Mouse (Mus musculus): ENCODE data around the gene Gm11634. TPM values are rescaled to one million over a fixed set of nuclear protein-coding genes. Genes with fewer than 3 reads are reported as not detected.
A peak's percentile ranks its signal among the peaks of the same experiment; 100 is the strongest.
"Not testable (repeated sequence)": the region's sequence is repeated elsewhere in the genome, so short reads cannot be mapped to it uniquely, and the experiment has no call there.

Gene Gm11634
- polyA plus RNA-seq, 1 experiment from 2014 or later, result not detected

DNA sequence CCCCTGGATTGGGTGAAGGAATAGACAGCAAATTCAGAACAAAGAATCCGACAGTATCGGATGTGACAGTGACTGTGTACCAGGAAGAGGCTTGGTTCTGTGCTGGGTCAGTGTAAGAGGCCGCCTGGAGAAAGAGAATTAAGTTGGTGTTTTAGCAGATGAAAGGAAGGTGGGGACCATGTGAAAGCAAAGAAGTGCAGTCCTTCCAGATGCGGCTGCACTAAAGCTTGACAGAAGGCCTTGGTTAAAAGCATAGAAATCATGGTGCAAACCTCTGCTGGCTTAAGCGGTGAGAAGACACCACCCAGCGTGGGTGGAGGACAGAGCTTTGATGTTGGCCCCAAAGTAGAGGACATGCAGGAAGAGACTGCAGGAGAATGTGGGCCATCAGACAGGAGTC, 14.5 kb upstream of the Gm11634 start:
- no peak overlapping the region for H3K4me3 ChIP-seq (replicated peaks)
- H3K27me3 ChIP-seq (replicated peaks), result no peaks in the 10 kb centered on the region
- ATAC-seq, result no peak
- H3K27ac ChIP-seq, result no peak overlapping the region
- H3K4me1 ChIP-seq (replicated peaks), result peaks cover 13% of the 10 kb centered on the region; the same call in 1 of the 2 replicates
- H3K4me2 ChIP-seq (replicated peaks), result no peak overlapping the region
- H3K9me3 ChIP-seq, result no peaks in the 10 kb centered on the region
- 70% methylated on average over 6 of the region's 6 CpGs for WGBS
- no peak overlapping the region for H3K9ac ChIP-seq
- no peaks in the 10 kb centered on the region for H3K36me3 ChIP-seq

DNA sequence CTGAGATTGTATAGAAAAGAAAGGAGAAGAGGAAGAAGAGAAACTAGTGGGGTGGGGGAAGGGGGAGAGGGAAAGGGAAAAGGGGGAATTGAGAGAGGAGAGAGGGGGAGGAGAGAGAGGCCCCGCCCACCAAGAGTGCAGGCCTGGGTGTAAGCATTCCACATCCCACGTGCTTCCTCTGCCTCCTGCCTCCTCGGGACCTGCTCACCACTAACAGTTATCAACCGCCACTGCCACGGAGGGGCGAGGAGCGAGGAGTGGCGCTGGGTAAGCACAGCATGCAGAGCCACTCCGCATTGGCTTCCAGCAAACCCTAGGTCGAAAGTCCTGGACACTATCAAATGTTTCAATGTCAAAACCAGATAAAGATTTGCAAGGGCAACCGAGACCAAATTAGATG, 11.4 kb upstream of the Gm11634 start:
- no peaks in the 10 kb centered on the region for H3K36me3 ChIP-seq
- H3K4me1 ChIP-seq (replicated peaks), result 0 out of 2 replicates have a peak, but pooled peaks cover 7% of the 10 kb centered on the region
- no peaks in the 10 kb centered on the region for H3K9me3 ChIP-seq
- no peaks in the 10 kb centered on the region for H3K27me3 ChIP-seq (replicated peaks)
- 19% methylated on average over 11 of the region's 11 CpGs for WGBS
- no peak overlapping the region for H3K27ac ChIP-seq
- H3K4me2 ChIP-seq (replicated peaks), result no peak overlapping the region
- H3K9ac ChIP-seq, result no peak overlapping the region
- ATAC-seq, result peak; percentile 63; the same call in 1 of the 2 replicates
- H3K4me3 ChIP-seq (replicated peaks), result no peak overlapping the region

DNA sequence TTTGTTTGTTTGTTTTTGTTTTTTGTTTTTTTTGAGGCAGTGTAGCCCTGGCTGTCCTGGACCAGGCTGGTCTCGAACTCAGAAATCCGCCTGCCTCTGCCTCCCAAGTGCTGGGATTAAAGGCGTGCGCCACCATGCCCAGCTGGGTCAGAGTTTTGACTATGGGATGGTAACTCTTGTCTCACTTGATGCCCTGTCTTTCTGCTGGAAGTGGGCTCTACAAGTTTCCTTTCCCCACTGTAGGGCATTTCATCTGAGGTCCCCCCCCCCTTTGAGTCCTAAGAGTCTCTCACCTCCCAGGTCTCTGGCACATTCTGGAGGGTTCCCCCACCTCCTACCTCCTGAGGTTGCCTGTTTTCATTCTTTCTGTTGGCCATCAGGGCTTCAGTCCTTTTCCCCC, 8.1 kb upstream of the Gm11634 start:
- H3K4me3 ChIP-seq (replicated peaks); H3K4me2 ChIP-seq (replicated peaks); H3K27ac ChIP-seq; H3K4me1 ChIP-seq (replicated peaks); H3K36me3 ChIP-seq; H3K27me3 ChIP-seq (replicated peaks); ATAC-seq; H3K9me3 ChIP-seq; H3K9ac ChIP-seq: not testable (repeated sequence)
- 89% methylated on average over 4 of the region's 4 CpGs for WGBS

DNA sequence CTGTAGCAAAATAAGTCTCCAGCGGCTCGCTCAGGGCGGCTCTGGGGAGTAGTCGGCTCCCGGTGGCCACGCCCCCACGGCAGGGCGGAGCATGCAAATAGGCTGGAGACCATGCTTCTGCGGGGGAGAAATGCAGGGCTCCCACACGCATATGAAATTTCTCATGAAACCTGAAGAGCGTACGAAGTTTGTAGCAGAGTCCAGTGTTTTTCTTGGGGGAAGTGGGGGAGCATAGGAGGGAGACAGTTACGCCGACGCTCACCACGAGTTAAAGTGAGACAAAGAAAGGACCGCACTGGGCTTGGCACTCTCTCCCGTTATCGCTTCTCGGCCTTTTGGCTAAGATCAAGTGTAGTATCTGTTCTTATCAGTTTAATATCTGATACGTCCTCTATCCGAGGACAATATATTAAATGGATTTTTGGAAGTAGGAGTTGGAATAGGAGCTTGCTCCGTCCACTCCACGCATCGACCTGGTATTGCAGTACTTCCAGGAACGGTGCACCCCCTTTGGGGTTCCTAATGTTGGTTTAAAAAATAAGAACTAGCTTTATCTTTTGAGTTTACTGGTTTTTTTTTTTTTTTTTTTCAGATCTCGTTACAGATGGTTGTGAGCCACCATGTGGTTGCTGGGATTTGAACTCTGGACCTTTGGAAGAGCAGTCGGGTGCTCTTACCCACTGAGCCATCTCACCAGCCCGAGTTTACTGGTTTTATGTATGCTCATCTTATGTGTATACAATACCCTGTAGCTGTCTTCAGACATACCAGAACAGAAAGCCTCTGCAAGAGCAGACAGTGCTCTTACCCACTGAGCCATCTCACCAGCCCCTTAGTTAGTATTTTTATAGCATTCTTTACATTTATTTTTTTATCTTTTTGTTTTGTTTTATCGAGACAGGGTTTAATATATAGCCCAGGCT, 5.7 kb upstream of the Gm11634 start:
- Histone ChIP-seq H3K4me2 (replicated peaks) (peak overlapping the region; percentile 54), H3K4me3 (replicated peaks) (peak overlapping the region; percentile 22; the same call in 1 of the 2 replicates), H3K27ac (peak overlapping the region; percentile 77)
- not testable (repeated sequence) for H3K27me3 ChIP-seq (replicated peaks); H3K4me1 ChIP-seq (replicated peaks); H3K9me3 ChIP-seq; H3K36me3 ChIP-seq; H3K9ac ChIP-seq
- ATAC-seq, result peak; percentile 92
- WGBS, result under 1% methylated on average over 30 of the region's 30 CpGs

DNA sequence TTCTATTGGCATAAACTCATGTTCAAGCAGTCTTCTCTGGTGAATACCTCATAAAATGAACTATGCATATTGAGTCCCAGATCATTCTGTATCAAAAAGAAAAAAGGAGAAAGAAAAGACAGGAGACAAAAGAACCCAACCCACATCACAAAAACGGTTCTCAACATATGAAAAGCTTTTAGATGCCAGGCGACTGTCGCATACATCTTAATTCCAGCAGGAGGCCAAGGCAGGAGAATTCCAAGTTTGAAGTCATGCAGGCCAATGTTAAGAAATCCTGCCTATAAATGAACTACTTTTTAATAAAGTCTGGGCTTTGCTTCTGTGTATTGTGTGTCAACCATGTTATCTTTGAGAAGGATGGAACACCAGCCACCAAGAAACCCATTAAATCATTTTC, 5.1 kb upstream of the Gm11634 start:
- peak overlapping the region; percentile 54; the same call in 1 of the 2 replicates for H3K4me2 ChIP-seq (replicated peaks)
- 6% methylated on average over 3 of the region's 3 CpGs for WGBS
- ATAC-seq, result no peak
- no peaks in the 10 kb centered on the region for H3K36me3 ChIP-seq
- no peak overlapping the region for H3K27ac ChIP-seq
- H3K27me3 ChIP-seq (replicated peaks), result no peaks in the 10 kb centered on the region; the same call in 1 of the 2 replicates
- H3K4me1 ChIP-seq (replicated peaks), result no peaks in the 10 kb centered on the region
- H3K9ac ChIP-seq, result no peak overlapping the region
- no peaks in the 10 kb centered on the region for H3K9me3 ChIP-seq
- 0 out of 2 replicates have a peak overlapping the region, but pooled peaks have one; percentile 22 for H3K4me3 ChIP-seq (replicated peaks)

DNA sequence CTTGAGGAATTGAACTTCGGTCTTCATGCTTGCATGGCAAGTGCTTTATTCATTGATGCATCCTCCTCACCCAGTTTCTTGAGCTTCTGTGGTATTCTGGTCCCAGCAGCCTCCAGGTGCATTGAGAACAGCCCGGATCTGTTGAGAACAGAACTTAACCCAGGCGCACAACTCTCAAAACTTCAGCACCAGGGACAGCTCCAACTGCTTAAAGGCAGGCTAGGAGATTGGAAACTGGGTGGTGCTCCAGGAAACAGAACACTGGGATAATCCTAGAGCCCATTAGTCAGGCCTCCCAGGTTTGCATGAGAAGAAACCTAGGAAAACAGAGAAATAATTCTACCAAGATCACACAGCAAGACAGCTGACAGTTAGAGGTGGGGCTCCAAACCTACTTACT, 3.4 kb upstream of the Gm11634 start:
- Histone ChIP-seq H3K27ac (no peak overlapping the region), H3K9ac (no peak overlapping the region)
- 8% methylated on average over 3 of the region's 3 CpGs for WGBS

DNA sequence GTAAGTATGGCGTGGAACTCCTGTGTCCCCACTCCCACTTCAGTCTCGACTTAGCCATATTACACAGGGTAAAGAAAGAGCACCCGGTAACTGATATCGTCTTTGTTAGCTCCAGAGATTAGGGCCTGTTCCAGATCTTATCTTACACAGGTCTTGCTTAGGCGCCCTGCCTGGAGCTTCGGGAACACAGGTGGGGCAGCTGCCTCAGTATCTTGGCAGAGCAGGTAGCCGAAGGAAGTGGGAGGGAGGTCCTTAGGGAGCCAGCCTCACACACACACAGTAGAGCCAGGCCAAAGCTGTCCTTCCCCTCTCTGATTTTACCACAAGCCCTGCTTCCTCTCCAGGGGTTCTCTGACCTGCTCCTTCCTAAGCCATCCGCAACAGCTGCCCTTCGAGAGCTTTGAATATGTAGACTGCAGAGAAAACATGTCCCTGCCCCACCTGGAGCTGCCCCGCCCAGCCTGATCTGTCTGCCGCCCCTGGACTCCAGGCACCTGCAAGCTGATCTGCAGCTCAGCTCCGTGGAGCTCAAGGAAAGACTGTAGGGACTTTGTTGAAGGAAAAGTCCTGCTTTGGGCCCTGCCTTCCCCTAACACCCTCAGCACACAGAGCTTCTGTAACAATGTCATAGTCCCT, 8.9 kb downstream of the Gm11634 start:
- Histone ChIP-seq H3K36me3 (no peaks in the 10 kb centered on the region; the same call in 1 of the 2 replicates), H3K27me3 (replicated peaks) (no peaks in the 10 kb centered on the region), H3K9me3 (no peaks in the 10 kb centered on the region), H3K4me3 (replicated peaks) (no peak overlapping the region), H3K9ac (no peak overlapping the region), H3K27ac (peak overlapping the region; percentile 71), H3K4me2 (replicated peaks) (no peak overlapping the region), H3K4me1 (replicated peaks) (peaks cover 12% of the 10 kb centered on the region; the same call in 1 of the 2 replicates)
- 63% methylated on average over 12 of the region's 12 CpGs for WGBS
- ATAC-seq, result peak; percentile 76

More for the DNA sequence above, 3.4 kb upstream of the Gm11634 start:
- no peak overlapping the region for H3K4me3 ChIP-seq (replicated peaks)
- H3K27me3 ChIP-seq (replicated peaks), result no peaks in the 10 kb centered on the region; the same call in 1 of the 2 replicates
- H3K9me3 ChIP-seq, result no peaks in the 10 kb centered on the region
- no peaks in the 10 kb centered on the region for H3K36me3 ChIP-seq
- no peak overlapping the region for H3K4me2 ChIP-seq (replicated peaks)
- no peak for ATAC-seq
- H3K4me1 ChIP-seq (replicated peaks), result no peaks in the 10 kb centered on the region

DNA sequence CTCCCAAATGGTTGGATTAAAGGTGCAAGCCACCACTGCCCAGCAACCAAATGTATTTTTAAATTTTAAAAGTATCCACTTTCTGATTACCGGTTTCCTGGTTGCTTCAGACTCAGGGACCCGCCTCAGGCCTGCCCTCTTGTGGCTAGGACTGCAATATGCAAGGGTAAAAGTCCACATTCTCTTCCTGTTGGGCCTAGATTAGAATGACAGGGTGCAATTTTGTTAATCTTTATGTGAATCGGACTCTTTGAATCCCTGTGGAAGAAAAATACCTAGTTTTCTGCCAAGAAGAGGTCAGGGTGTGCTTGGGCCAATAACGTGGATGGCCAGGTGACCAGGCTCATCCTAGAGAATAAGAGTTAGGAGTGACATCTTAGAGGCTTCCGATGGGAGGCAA, 9.6 kb downstream of the Gm11634 start:
- Histone ChIP-seq H3K4me3 (replicated peaks) (no peak overlapping the region), H3K9me3 (no peaks in the 10 kb centered on the region), H3K4me1 (replicated peaks) (peaks cover 12% of the 10 kb centered on the region; the same call in 1 of the 2 replicates), H3K9ac (no peak overlapping the region), H3K4me2 (replicated peaks) (no peak overlapping the region), H3K36me3 (no peaks in the 10 kb centered on the region; the same call in 1 of the 2 replicates), H3K27ac (peak overlapping the region; percentile 71; the same call in 1 of the 2 replicates), H3K27me3 (replicated peaks) (no peaks in the 10 kb centered on the region)
- peak; percentile 46 for ATAC-seq
- 24% methylated on average over 5 of the region's 5 CpGs for WGBS

DNA sequence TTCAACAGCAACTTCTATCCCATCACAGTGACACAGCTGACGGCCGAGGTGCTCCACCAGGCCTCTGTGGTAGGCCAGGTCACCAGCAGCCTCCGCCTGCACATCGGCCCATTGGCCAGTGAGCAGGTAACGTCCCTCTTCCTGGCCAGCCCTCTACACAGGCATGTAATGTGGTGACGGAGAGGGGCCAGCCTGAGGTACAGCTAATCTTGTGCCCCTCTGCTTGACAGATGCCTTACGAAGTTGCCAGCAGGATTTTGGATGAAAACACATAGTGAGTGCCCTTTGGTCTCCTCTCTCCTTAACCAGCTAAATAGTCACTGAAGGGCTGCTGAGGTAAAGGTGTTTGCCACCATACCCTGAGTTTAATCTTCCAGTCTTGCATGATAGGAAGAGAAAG, 10.2 kb downstream of the Gm11634 start:
- 90% methylated on average over 7 of the region's 7 CpGs for WGBS
- H3K4me3 ChIP-seq (replicated peaks), result no peak overlapping the region
- H3K27me3 ChIP-seq (replicated peaks), result no peaks in the 10 kb centered on the region
- H3K9ac ChIP-seq, result no peak overlapping the region
- H3K9me3 ChIP-seq, result no peaks in the 10 kb centered on the region
- H3K27ac ChIP-seq, result no peak overlapping the region
- no peak overlapping the region for H3K4me2 ChIP-seq (replicated peaks)
- H3K36me3 ChIP-seq, result no peaks in the 10 kb centered on the region; the same call in 1 of the 2 replicates
- ATAC-seq, result 0 out of 2 replicates have a peak, but pooled peaks have one; percentile 16
- H3K4me1 ChIP-seq (replicated peaks), result peaks cover 12% of the 10 kb centered on the region; the same call in 1 of the 2 replicates

DNA sequence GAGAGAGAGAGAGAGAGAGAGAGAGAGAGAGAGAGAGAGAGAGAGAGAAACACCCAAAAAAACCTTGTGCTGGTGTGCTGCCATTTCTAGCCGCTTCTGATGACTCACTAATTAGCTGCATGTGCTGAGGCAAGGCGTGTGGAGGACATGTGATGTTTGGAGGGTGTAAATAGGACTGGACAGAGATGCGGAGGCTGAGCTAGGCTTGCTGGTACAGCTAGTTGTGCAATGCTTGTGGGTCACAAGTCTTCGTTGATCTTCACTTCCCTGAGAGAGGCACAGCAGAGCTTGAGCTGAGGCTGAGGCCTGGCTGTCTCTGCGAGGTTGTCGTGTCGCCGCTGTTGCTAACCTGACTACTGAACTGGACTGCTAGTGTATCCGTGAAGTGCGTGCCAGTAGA, 11.4 kb downstream of the Gm11634 start:
- 90% methylated on average over 10 of the region's 10 CpGs for WGBS
- no peak for ATAC-seq
- H3K4me3 ChIP-seq (replicated peaks), result no peak overlapping the region
- no peak overlapping the region for H3K9ac ChIP-seq
- H3K9me3 ChIP-seq, result no peaks in the 10 kb centered on the region
- peaks cover 15% of the 10 kb centered on the region; the same call in 1 of the 2 replicates for H3K4me1 ChIP-seq (replicated peaks)
- no peak overlapping the region for H3K4me2 ChIP-seq (replicated peaks)
- no peaks in the 10 kb centered on the region for H3K27me3 ChIP-seq (replicated peaks)
- no peak overlapping the region for H3K27ac ChIP-seq
- no peaks in the 10 kb centered on the region; the same call in 1 of the 2 replicates for H3K36me3 ChIP-seq

DNA sequence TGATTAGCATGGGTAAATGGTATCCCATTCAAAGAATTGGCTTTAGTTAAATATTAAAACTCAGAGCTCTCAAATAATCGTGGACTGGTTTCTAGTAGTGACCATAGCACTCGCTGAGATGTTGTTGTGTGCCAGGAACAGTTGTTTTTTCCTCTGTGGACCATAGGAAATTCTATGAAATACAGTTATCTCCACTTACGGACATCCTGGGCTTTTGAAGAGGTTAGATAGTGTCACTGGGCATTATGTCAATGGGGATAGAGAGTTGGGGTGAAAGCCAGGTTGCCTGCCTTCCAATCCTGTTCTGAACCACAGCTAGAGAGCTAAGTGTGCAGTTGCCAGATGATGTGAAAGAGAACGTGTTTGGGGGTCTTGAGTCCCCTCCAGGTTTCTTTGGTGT, 13.3 kb downstream of the Gm11634 start:
- Histone ChIP-seq H3K4me1 (replicated peaks) (peaks cover 19% of the 10 kb centered on the region; the same call in 1 of the 2 replicates), H3K9ac (no peak overlapping the region), H3K27me3 (replicated peaks) (no peaks in the 10 kb centered on the region), H3K4me2 (replicated peaks) (no peak overlapping the region), H3K9me3 (no peaks in the 10 kb centered on the region), H3K36me3 (no peaks in the 10 kb centered on the region; the same call in 1 of the 2 replicates), H3K27ac (no peak overlapping the region), H3K4me3 (replicated peaks) (no peak overlapping the region)
- ATAC-seq, result no peak
- WGBS, result 77% methylated on average over 4 of the region's 4 CpGs

DNA sequence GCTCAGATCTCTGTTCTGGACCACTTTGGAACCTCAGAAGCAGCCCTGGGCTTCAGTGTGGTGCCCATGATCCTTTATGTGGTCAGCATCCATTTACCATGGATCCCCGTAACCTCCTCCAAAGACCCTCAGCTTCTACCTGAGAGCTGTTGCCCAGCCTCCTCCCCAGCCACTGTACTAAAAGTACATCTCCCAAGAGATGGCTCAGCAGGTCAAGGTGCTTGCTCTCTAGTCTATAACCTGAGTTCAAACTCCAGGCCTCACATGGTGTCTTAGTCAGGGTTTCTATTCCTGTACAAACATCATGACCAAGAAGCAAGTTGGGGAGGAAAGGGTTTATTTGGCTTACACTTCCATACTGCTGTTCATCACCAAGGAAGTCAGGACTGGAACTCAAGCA, 14.0 kb downstream of the Gm11634 start:
- ATAC-seq; H3K9me3 ChIP-seq; H3K9ac ChIP-seq; H3K36me3 ChIP-seq; H3K4me2 ChIP-seq (replicated peaks); H3K4me3 ChIP-seq (replicated peaks); H3K27me3 ChIP-seq (replicated peaks); H3K27ac ChIP-seq: not testable (repeated sequence)
- peaks cover 17% of the 10 kb centered on the region; the same call in 1 of the 2 replicates for H3K4me1 ChIP-seq (replicated peaks)
- WGBS, result 97% methylated on average over 1 of the region's 1 CpGs

All from intestine, embryonic 15.5 days (tissue).